Mouse (Mus musculus) heart, embryonic 11.5 days (tissue): ENCODE measurements around the gene Tmem229b. TPM values are rescaled to one million over a fixed set of nuclear protein-coding genes. Genes with fewer than 3 reads are reported as not detected.
A peak's percentile ranks its signal among the peaks of the same experiment; 100 is the strongest.

ENCODE experiments used
- ATAC-seq: fragments of 200-750 bp; cut with Nextera tagmentation; replicated peaks from 2 replicates; pipeline ENCODE4 v1.8.0; 2017; ENCODE audit warnings: moderate library complexity; ENCODE audit not compliant: insufficient number of reproducible peaks, low FRiP score, low TSS enrichment
- H3K27ac ChIP-seq: fragments of 300-500 bp; sonication (generic); 2 replicates; pipeline ENCODE4 v1.5.1; 2014; ENCODE audit warnings: mild to moderate bottlenecking, low read depth, low read length
- H3K27me3 ChIP-seq: fragments of 300-500 bp; sonication (generic); 2 replicates; pipeline ENCODE4 v1.6.1; 2014; ENCODE audit warnings: mild to moderate bottlenecking, low read length, mixed read lengths; ENCODE audit not compliant: control insufficient read depth, insufficient read depth
- H3K36me3 ChIP-seq: fragments of 300-500 bp; sonication (generic); 2 replicates; pipeline ENCODE4 v1.6.1; 2014; ENCODE audit warnings: mild to moderate bottlenecking, low read length, moderate library complexity, mixed read lengths; ENCODE audit not compliant: control insufficient read depth, insufficient read depth
- H3K4me1 ChIP-seq: fragments of 300-500 bp; sonication (generic); 2 replicates; pipeline ENCODE4 v1.6.1; 2014; ENCODE audit warnings: low read length; ENCODE audit not compliant: control insufficient read depth, insufficient read depth
- H3K4me2 ChIP-seq: fragments of 300-500 bp; sonication (generic); 2 replicates; pipeline ENCODE4 v1.6.1; 2014; ENCODE audit warnings: mild to moderate bottlenecking, moderate library complexity
- H3K4me3 ChIP-seq: fragments of 300-500 bp; sonication (generic); 2 replicates; pipeline ENCODE4 v1.5.1; 2014; ENCODE audit warnings: low read depth, low read length
- H3K9ac ChIP-seq: fragments of 300-500 bp; sonication (generic); 2 replicates; pipeline ENCODE4 v1.6.1; 2014; ENCODE audit warnings: mild to moderate bottlenecking, low read depth, low read length, moderate library complexity
- H3K9me3 ChIP-seq: fragments of 300-500 bp; sonication (generic); replicated peaks from 2 replicates; pipeline ENCODE4 v1.6.1; 2016; ENCODE audit warnings: low read length; ENCODE audit not compliant: control insufficient read depth
- WGBS: fragments of 180-500 bp; shearing (Covaris S2); extraction: QIAGEN DNeasy Blood & Tissue Kit; methylation state at CpG from one replicate; pipeline ENCODE4 v1.1.7; 2014; ENCODE audit not compliant: insufficient replicate concordance; 5-methylcytosine and 5-hydroxymethylcytosine counted together
- polyA plus RNA-seq: library from polyadenylated mRNA; unstranded; fragments of >200 nt; fragmentation: Nextera tagmentation; extraction: Ambion mirVana; gene quantifications from 2 replicates; pipeline ENCODE4 v1.2.1, GENCODE M21; 2014

Tmem229b gene
- polyA plus RNA-seq, 1 experiment from 2014 or later = 1.8 TPM

- Histone ChIP-seq H3K27ac (no peak overlapping the region), H3K9ac (no peak overlapping the region), H3K27me3 (no peaks in the 10 kb centered on the region), H3K4me1 (no peaks in the 10 kb centered on the region), H3K4me3 (no peak overlapping the region), H3K9me3 (no peaks in the 10 kb centered on the region), H3K36me3 (no peaks in the 10 kb centered on the region), H3K4me2 (no peak overlapping the region)
- ATAC-seq = no peak
- 4% methylated on average over 3 of the region's 3 CpGs for WGBS
Measured at GRCm38 (mm10) chr12:79022882-79023281, 15.5 kb upstream of the Tmem229b start.

GRCm38 (mm10) chr12:79021902-79022301, 14.5 kb upstream of the Tmem229b start:
- Histone ChIP-seq H3K36me3 (no peaks in the 10 kb centered on the region), H3K4me3 (no peak overlapping the region), H3K27ac (no peak overlapping the region), H3K9ac (no peak overlapping the region), H3K9me3 (no peaks in the 10 kb centered on the region), H3K27me3 (no peaks in the 10 kb centered on the region), H3K4me2 (no peak overlapping the region), H3K4me1 (no peaks in the 10 kb centered on the region)
- no peak for ATAC-seq
- 68% methylated on average over 1 of the region's 1 CpGs for WGBS

- no peak overlapping the region for H3K9ac ChIP-seq
- ATAC-seq = no peak
- H3K4me2 ChIP-seq = no peak overlapping the region
- H3K27ac ChIP-seq = no peak overlapping the region
- H3K9me3 ChIP-seq = no peaks in the 10 kb centered on the region
- no peaks in the 10 kb centered on the region for H3K4me1 ChIP-seq
- no peaks in the 10 kb centered on the region for H3K36me3 ChIP-seq
- 60% methylated on average over 4 of the region's 4 CpGs for WGBS
- no peaks in the 10 kb centered on the region for H3K27me3 ChIP-seq
- no peak overlapping the region for H3K4me3 ChIP-seq
Measured at GRCm38 (mm10) chr12:79017994-79018399, 10.6 kb upstream of the Tmem229b start.

- Histone ChIP-seq H3K9me3 (no peaks in the 10 kb centered on the region), H3K9ac (no peak overlapping the region), H3K36me3 (no peaks in the 10 kb centered on the region), H3K27me3 (no peaks in the 10 kb centered on the region), H3K4me3 (no peak overlapping the region), H3K4me2 (no peak overlapping the region), H3K27ac (no peak overlapping the region), H3K4me1 (no peaks in the 10 kb centered on the region)
- ATAC-seq = no peak
- WGBS = 51% methylated on average over 5 of the region's 5 CpGs
Measured at GRCm38 (mm10) chr12:79016109-79016508, 8.7 kb upstream of the Tmem229b start.

GRCm38 (mm10) chr12:79010569-79010968, 3.1 kb upstream of the Tmem229b start:
- Histone ChIP-seq H3K27me3 (peaks cover 11% of the 10 kb centered on the region), H3K36me3 (no peaks in the 10 kb centered on the region), H3K27ac (no peak overlapping the region), H3K9me3 (no peaks in the 10 kb centered on the region), H3K4me2 (no peak overlapping the region), H3K4me3 (no peak overlapping the region), H3K9ac (no peak overlapping the region), H3K4me1 (0 out of 2 replicates have a peak, but pooled peaks cover 3% of the 10 kb centered on the region)
- WGBS = 33% methylated on average over 3 of the region's 3 CpGs
- ATAC-seq = no peak

GRCm38 (mm10) chr12:79006478-79007125, 825 bp downstream of the Tmem229b start:
- peak overlapping the region; percentile 75 for H3K9ac ChIP-seq
- H3K36me3 ChIP-seq = no peaks in the 10 kb centered on the region
- under 1% methylated on average over 38 of the region's 53 CpGs for WGBS
- 0 out of 2 replicates have a peak, but pooled peaks cover 3% of the 10 kb centered on the region for H3K4me1 ChIP-seq
- peak overlapping the region; percentile 92 for H3K4me3 ChIP-seq
- ATAC-seq = 0 out of 2 replicates have a peak, but pooled peaks have one; percentile 45
- peak overlapping the region; percentile 93 for H3K4me2 ChIP-seq
- H3K27me3 ChIP-seq = peaks cover 21% of the 10 kb centered on the region
- no peak overlapping the region for H3K27ac ChIP-seq
- no peaks in the 10 kb centered on the region for H3K9me3 ChIP-seq

GRCm38 (mm10) chr12:79006076-79006475, 1.4 kb downstream of the Tmem229b start:
- 32% methylated on average over 9 of the region's 9 CpGs for WGBS
- H3K9ac ChIP-seq = no peak overlapping the region
- H3K36me3 ChIP-seq = no peaks in the 10 kb centered on the region

GRCm38 (mm10) chr12:79005456-79005855, 2.0 kb downstream of the Tmem229b start:
- Histone ChIP-seq H3K9ac (no peak overlapping the region), H3K27me3 (peaks cover 21% of the 10 kb centered on the region), H3K27ac (no peak overlapping the region), H3K4me3 (no peak overlapping the region), H3K9me3 (no peaks in the 10 kb centered on the region), H3K36me3 (no peaks in the 10 kb centered on the region), H3K4me1 (0 out of 2 replicates have a peak, but pooled peaks cover 3% of the 10 kb centered on the region), H3K4me2 (no peak overlapping the region)
- ATAC-seq = no peak
- WGBS = 69% methylated on average over 5 of the region's 5 CpGs

More at GRCm38 (mm10) chr12:79006076-79006475, 1.4 kb downstream of the Tmem229b start:
- 0 out of 2 replicates have a peak, but pooled peaks cover 3% of the 10 kb centered on the region for H3K4me1 ChIP-seq
- H3K27me3 ChIP-seq = peaks cover 21% of the 10 kb centered on the region
- no peaks in the 10 kb centered on the region for H3K9me3 ChIP-seq
- peak overlapping the region; percentile 92 for H3K4me3 ChIP-seq
- no peak for ATAC-seq
- H3K4me2 ChIP-seq = peak overlapping the region; percentile 93
- H3K27ac ChIP-seq = no peak overlapping the region

- peaks cover 21% of the 10 kb centered on the region for H3K27me3 ChIP-seq
- no peak for ATAC-seq
- no peaks in the 10 kb centered on the region for H3K9me3 ChIP-seq
- no peak overlapping the region for H3K27ac ChIP-seq
- WGBS = 79% methylated on average over 3 of the region's 3 CpGs
- no peak overlapping the region for H3K4me3 ChIP-seq
- no peaks in the 10 kb centered on the region for H3K36me3 ChIP-seq
- H3K4me2 ChIP-seq = no peak overlapping the region
- 0 out of 2 replicates have a peak, but pooled peaks cover 3% of the 10 kb centered on the region for H3K4me1 ChIP-seq
- no peak overlapping the region for H3K9ac ChIP-seq
Measured at GRCm38 (mm10) chr12:79002978-79003377, 4.4 kb downstream of the Tmem229b start.
